Mouse (Mus musculus) embryonic fibroblast, embryonic 13.5 days (primary cell): ENCODE data around the gene Itgb5.

Experiments
- CTCF ChIP-seq: IDR thresholded peaks from 2 replicates; pipeline ENCODE4 v1.5.1; 2011; ENCODE audit warnings: mild to moderate bottlenecking, control low read depth, low read length, moderate library complexity, borderline replicate concordance; ENCODE audit not compliant: insufficient read depth
- POLR2A ChIP-seq: IDR thresholded peaks from 2 replicates; pipeline ENCODE4 v1.6.1; 2011; ENCODE audit warnings: low read depth, mild to moderate bottlenecking, control low read depth, low read length, moderate library complexity

DNA sequence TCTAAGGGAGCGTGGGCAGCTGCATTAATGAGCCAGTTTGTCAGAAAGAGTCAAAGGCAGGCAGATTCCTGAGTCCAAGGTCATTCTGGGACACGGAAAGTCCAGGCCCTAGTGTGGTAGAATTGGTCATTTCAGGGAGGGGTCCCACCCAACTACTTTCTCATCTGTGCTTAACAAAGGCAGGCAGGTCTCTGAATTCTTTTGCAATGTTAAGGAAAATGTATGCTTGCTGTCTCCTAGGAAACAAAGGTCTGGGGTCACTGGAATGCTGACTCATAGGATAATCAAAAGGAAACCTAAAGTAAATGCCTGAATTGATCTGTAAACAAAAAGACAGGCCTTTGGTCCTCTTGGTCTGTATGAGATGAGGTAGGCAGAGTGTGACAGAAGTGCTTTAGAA is 150.4 kb downstream of the Itgb5 start:
- no peak for TF ChIP-seq POLR2A
- TF ChIP-seq CTCF: no peak
